Mouse (Mus musculus) frontal cortex, adult 2 months (tissue): ENCODE measurements around the gene Agap1. TPM values are rescaled to one million over a fixed set of nuclear protein-coding genes. Genes with fewer than 3 reads are reported as not detected.

Experiments
- DNase-seq, 2 experiments: peaks; one replicate each; pipeline ENCODE4 v3.0.0; 2022; ENCODE audit warnings: low spot score in 1 of 2; ENCODE audit errors: extremely low spot score in 1 of 2
- polyA plus RNA-seq: library from polyadenylated mRNA; depleted of rRNA; stranded (reverse); fragments of >200 nt; gene quantifications from 2 replicates; pipeline ENCODE4 v1.2.3, GENCODE M21; 2012

The Agap1 gene
- polyA plus RNA-seq, 1 experiment, result 67.9 TPM

GRCm38 (mm10) chr1:89923642-89924020 is 469.0 kb downstream of the Agap1 start:
- no peak for DNase-seq

DNA sequence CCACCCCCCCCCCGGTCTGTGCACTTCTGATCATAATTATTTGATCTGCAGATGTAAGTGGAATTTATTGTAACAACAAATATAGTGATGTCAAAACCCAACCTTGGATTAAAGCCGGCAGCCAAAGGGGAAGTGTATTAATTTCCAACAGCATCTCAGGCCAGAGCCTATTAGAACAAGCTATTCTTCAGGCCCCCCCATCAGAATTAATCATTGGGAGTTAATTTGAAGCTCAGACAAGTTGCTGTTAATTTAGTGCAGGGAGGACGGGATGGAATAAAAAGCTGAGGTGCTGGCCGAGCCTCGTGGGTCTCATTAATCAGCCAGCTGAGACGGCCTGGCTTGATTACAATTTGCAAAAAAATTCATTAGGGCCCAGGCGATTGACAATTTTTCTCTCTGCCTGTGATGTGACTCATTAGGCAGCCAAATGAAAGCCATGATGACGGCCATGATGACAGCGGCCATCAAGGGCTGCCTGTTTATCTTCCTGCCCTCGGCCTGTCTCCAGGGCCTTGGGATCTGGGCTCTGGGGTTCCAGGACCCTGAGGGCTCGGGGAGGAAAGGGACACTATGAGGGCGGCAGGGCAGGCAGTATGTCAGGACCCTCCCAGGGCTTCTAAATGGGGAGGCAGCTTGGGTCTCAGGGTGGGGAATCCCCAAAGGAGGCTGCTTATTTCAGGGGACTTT is 471.0 kb downstream of the Agap1 start:
- no peak for DNase-seq

DNA sequence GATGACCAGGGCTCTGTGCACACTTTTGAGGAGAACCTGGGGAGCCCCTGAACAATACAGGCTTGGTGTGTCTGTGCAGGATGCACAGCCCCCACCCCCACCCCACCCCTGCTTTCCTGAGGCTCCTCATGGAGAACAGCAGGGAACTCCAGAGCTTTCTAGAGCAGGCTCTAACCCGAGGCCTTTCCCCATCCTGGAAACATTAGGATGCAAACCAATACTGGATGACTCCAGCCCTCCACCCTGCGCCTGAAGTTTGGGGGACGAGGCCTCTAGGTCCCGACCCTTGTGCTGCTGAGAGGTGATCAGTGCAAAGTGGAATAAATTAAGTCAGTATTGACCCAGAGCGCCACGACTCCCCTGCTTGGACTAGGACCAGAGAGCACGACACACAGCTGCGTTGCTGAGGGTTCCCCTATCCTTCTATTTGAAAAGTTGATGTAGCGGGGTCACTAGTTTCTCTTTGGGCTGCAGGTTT is 472.0 kb downstream of the Agap1 start:
- DNase-seq, result no peak

DNA sequence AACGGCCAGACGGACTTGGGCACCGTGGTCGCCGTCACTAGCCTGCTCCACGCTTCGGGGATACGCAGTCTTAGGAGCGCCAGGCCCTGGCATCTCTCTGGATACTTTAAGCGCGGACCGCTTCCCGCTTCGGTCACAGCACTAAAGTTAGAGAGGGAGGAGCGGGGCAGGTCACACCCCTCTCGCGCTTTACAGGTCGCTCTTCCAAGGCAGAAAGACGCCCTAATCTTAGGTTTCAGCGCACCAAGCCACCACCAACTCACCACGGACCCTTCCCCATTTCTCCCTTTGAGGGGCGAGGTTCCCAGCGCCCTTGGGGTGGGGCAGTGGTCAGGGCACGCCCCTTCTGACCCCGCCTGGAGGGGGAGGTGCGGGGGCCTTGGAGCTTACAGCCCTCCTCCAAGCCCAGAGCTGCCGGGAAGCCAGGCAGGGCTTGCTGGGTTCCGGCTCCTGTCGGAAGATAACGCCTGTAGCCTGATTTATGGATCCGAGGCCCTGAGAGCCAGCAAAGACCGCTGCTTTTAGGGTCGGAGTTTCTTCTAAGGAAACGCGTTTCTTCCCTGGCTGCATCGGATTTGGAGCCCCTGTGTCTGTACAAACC is 472.6 kb downstream of the Agap1 start:
- DNase-seq, result no peak

- DNase-seq, result no peak
Observed at GRCm38 (mm10) chr1:89928676-89929075, 474.1 kb downstream of the Agap1 start.

GRCm38 (mm10) chr1:89929181-89929580 is 474.6 kb downstream of the Agap1 start:
- DNase-seq, result no peak

- no peak for DNase-seq
Observed at GRCm38 (mm10) chr1:89929721-89930505, 475.3 kb downstream of the Agap1 start.

GRCm38 (mm10) chr1:89930551-89930950 is 475.9 kb downstream of the Agap1 start:
- no peak for DNase-seq

- no peak for DNase-seq
Observed at GRCm38 (mm10) chr1:89931120-89931519, 476.5 kb downstream of the Agap1 start, which contains the start of gene Gbx2. Gene Gbx2, minus strand, starts transcription at chr1:89931179.

DNA sequence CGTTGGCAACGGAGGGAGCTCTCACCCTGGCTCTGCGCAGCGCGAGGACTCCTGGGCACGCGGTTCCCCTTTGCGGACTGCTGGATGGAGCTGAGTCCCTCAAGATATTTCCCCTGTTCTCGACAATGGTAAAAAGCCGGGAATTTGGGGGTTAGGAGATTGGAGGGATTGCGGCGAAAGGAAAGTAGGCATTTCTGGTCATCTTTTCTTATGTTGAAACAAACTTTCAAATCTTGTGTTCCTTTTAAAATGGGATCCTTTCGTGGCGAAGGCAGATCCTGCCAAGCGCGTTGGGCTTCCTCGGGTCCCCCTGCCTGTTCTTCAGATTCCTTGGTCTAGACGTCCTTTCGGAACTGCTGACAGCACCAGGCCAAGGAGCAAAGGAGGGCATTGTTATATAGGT is 477.4 kb downstream of the Agap1 start:
- no peak for DNase-seq

DNA sequence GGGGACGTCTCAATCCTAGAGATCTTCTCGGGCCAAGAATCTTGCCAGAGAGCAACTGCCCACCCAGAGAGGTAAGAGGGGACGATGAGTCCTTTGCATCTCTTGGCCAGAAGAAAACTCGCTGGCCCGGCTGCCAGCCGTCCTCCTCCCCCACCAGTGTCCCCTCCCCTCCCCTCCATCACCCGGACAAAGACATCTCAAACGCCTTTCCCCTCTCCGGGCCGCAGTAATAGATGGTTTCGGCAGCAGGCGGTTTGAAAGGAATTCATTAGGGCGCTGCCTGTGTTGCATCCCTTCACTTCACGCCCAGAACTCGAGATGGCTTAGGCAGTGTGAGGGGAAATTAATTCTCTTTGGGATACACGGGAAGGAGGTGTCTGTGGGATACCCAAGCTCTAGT is 478.0 kb downstream of the Agap1 start:
- no peak for DNase-seq

DNA sequence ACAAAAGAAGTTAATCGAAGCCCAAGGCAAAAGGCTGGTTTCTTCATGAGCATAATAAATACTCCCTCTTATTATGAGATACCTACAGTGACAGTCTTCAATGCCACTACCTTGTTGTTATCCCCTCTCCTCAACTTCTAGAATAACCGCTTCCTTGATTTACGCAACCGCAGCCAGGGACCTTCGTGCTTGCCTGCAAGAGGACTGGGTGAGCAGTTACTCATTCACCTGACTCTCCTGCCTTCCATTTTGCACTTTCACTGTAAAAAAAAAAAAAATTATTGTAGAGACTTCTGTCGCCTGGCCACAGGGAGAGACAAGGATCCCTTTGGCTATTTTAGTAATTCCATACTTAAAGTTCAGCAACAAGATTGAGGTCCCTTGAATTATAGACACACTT is 478.4 kb downstream of the Agap1 start:
- DNase-seq, result no peak

GRCm38 (mm10) chr1:89933786-89934185 is 479.2 kb downstream of the Agap1 start:
- no peak for DNase-seq

DNA sequence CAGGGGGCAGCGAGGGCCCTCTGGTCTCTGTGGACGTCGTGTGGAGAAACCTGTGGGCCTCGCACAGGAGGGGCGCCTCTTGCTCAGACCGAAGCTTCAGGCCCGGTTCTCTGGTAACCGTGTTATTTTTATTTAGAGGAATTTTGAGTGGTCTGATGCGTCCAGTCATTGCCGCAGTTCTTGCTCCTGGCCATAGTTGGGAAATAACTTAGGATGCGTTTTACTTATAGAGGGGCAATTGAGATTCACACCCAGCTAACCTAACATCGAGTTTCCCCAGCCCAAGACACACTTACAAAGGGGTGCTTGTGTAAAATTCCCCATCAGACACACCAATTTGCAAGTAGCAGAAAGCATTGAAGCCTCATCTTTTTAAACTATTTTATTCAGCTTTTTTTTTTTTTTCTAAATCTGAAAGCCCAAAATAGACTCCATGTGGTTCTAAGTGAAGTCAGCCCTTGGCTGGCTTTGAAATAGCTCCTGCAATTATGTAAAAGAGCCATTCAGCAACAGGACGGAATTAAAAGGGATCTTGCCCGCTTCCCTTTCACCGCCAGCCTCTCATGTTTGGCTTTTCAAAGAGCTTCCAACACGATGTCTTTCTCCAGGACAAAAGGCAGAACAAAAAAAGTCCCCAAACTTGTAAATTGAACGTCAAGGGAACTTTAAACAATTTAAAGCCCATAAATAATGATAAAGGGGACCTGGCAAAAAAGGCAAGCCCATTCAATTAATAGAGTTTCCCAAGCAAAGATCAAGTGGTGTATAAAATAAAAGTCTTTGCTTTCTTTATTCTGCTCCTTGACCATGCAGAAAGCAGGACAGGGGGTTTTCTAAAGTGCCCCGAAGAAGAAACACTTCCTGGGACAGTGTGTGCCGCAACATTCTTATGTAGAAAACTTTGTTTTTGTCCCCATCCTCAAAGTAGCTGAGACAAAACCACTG is 480.0 kb downstream of the Agap1 start:
- no peak for DNase-seq

DNA sequence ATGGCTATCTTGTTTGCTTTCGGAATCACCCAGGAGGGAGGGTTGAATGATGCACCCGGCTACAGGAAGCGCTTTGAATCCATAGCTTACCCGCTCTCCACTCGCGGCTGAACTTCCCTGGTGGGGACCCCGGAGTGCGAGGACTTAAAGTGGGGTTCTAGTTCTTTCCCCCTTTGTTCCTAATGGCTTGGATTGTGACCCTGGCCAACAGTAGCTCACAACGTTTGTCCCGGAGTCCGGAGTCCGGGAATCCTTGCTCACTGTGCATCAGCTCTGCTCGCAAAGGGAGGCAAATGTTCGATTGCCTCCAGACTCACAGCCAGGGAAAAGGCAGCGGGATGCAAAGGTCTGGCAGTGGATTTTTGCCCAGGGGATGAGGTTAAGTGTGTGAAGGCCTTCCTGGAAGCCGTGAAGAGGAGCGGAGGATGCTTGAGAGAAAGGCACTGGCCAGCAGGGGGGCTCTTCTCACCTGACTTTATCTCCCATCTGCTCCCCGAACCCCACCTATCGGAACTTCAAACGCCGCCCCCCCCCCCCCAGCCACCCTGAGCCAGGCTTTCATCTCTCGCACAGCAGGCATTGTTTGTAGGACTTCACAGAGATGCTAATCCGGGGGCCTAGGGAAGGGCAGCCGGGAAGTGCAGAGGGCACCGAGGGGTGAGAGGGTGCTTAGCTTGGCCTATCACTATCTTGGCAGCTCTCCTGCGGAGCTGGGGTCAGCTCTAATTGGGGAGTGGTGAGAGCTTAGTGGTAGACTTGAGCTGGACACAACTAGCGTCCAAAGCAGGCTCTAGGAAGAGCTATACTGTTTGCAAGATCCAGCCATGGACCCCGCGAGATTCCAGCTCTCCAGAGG is 481.1 kb downstream of the Agap1 start:
- DNase-seq, result no peak

GRCm38 (mm10) chr1:89938884-89939595 is 484.4 kb downstream of the Agap1 start:
- DNase-seq, result no peak

GRCm38 (mm10) chr1:89939596-89939960 is 485.0 kb downstream of the Agap1 start:
- DNase-seq, result no peak

- peak in 1 of 2 experiments; percentile 52 for DNase-seq
Observed at GRCm38 (mm10) chr1:89939981-89940726, 485.5 kb downstream of the Agap1 start.
